Mouse (Mus musculus): ENCODE measurements at regions not wholly inside any gene's neighbourhood (a gene's known extent, or its start where the extent isn't known, plus 50 kb on each side); places are given as distances from the start of the nearest gene placed in this dataset.

DNA sequence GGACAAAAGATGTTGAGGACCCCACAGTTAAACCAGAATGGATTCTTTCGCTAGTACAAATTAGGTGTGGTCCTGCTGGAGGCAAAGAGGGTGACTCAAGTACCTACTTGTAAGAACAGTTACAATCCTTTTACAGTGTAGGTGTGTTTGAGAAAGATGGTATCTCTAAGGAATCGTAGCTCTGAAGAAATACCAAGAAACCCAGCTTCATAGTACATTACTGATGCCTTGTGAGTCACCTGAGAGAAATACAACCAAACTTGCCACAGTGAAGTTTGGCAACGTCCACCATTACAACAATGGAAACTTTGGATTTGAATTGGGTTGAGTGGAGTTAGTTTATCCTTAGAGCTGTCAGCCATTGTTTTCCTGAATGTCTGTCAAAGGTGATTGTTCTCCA lies 405.7 kb upstream of the Tle4 start:
- no peak for TF ChIP-seq EP300 (optimal IDR thresholded peaks at IDR 0.05)
- TF ChIP-seq CTCF (IDR thresholded peaks at IDR 0.05; ENCODE audit: low read depth) = no peak

Measured in stomach, postnatal 0 days (tissue).